Mouse (Mus musculus) heart, embryonic 10.5 days (tissue): ENCODE data around the gene Nudt4. TPM values are rescaled to one million over a fixed set of nuclear protein-coding genes. Genes with fewer than 3 reads are reported as not detected.

Experiments used
- DNase-seq: peaks from one replicate; pipeline ENCODE4 v3.0.0-alpha.2; 2017; ENCODE audit warnings: low spot score
- H3K27ac ChIP-seq: fragments of 300-500 bp; sonication (generic); 2 replicates; pipeline ENCODE4 v1.5.1; 2016; ENCODE audit warnings: mild to moderate bottlenecking
- H3K27me3 ChIP-seq: fragments of 300-500 bp; sonication (generic); 2 replicates; pipeline ENCODE4 v1.6.1; 2016; ENCODE audit warnings: mild to moderate bottlenecking; ENCODE audit not compliant: poor library complexity, insufficient read depth, severe bottlenecking
- H3K36me3 ChIP-seq: fragments of 300-500 bp; sonication (generic); 2 replicates; pipeline ENCODE4 v1.6.1; 2016; ENCODE audit warnings: mild to moderate bottlenecking, moderate library complexity
- H3K4me1 ChIP-seq: fragments of 300-500 bp; sonication (generic); 2 replicates; pipeline ENCODE4 v1.6.1; 2016; ENCODE audit warnings: mild to moderate bottlenecking
- H3K4me3 ChIP-seq: fragments of 300-500 bp; sonication (generic); 2 replicates; pipeline ENCODE4 v1.5.1; 2016; ENCODE audit warnings: mild to moderate bottlenecking, moderate library complexity
- H3K9me3 ChIP-seq: fragments of 300-500 bp; sonication (generic); 2 replicates; pipeline ENCODE4 v1.6.1; 2016; ENCODE audit warnings: mild to moderate bottlenecking, moderate library complexity
- WGBS: fragments of 180-500 bp; shearing (Covaris S2); methylation state at CpG from one replicate; pipeline ENCODE4 v1.1.7; 2016; 5-methylcytosine and 5-hydroxymethylcytosine counted together
- polyA plus RNA-seq: library from polyadenylated mRNA; unstranded; fragments of >200 nt; fragmentation: Nextera tagmentation; extraction: Ambion mirVana; gene quantifications from 2 replicates; pipeline ENCODE4 v1.2.1, GENCODE M21; 2016

Gene Nudt4
- polyA plus RNA-seq, 1 experiment from 2014 or later: 104 TPM

GRCm38 (mm10) chr10:95526495-95527122 is 37.3 kb downstream of the Nudt4 start:
- no peak overlapping the region for H3K4me3 ChIP-seq
- DNase-seq: no peak
- 85% methylated on average over 5 of the region's 5 CpGs for WGBS
- H3K9me3 ChIP-seq: no peaks in the 10 kb centered on the region; the same call in 1 of the 2 replicates
- H3K27ac ChIP-seq: no peak overlapping the region
- peaks cover 13% of the 10 kb centered on the region for H3K36me3 ChIP-seq
- H3K27me3 ChIP-seq: no peaks in the 10 kb centered on the region
- H3K4me1 ChIP-seq: peaks cover 15% of the 10 kb centered on the region

GRCm38 (mm10) chr10:95525871-95526270 is 38.1 kb downstream of the Nudt4 start:
- no peak for DNase-seq
- Histone ChIP-seq H3K4me3 (no peak overlapping the region), H3K9me3 (no peaks in the 10 kb centered on the region; the same call in 1 of the 2 replicates), H3K27ac (no peak overlapping the region), H3K36me3 (peaks cover 14% of the 10 kb centered on the region), H3K27me3 (no peaks in the 10 kb centered on the region), H3K4me1 (peaks cover 15% of the 10 kb centered on the region)
- 91% methylated on average over 5 of the region's 5 CpGs for WGBS

GRCm38 (mm10) chr10:95525037-95525675 is 38.8 kb downstream of the Nudt4 start:
- Histone ChIP-seq H3K4me3 (no peak overlapping the region), H3K27me3 (no peaks in the 10 kb centered on the region), H3K9me3 (no peaks in the 10 kb centered on the region; the same call in 1 of the 2 replicates), H3K4me1 (peaks cover 11% of the 10 kb centered on the region), H3K27ac (no peak overlapping the region), H3K36me3 (peaks cover 14% of the 10 kb centered on the region)
- no peak for DNase-seq
- WGBS: 72% methylated on average over 6 of the region's 6 CpGs

GRCm38 (mm10) chr10:95517656-95518055 is 46.3 kb downstream of the Nudt4 start:
- WGBS: 95% methylated on average over 6 of the region's 6 CpGs
- H3K4me3 ChIP-seq: no peak overlapping the region
- H3K27ac ChIP-seq: no peak overlapping the region
- DNase-seq: no peak
- H3K36me3 ChIP-seq: peaks cover 15% of the 10 kb centered on the region
- H3K4me1 ChIP-seq: peaks cover 18% of the 10 kb centered on the region; the same call in 1 of the 2 replicates
- no peaks in the 10 kb centered on the region; the same call in 1 of the 2 replicates for H3K9me3 ChIP-seq
- no peaks in the 10 kb centered on the region for H3K27me3 ChIP-seq

GRCm38 (mm10) chr10:95515293-95515931 is 48.5 kb downstream of the Nudt4 start:
- Histone ChIP-seq H3K4me3 (peak overlapping the region; percentile 99), H3K4me1 (peaks cover 18% of the 10 kb centered on the region; the same call in 1 of the 2 replicates), H3K27ac (peak overlapping the region; percentile 99), H3K9me3 (no peaks in the 10 kb centered on the region), H3K36me3 (0 out of 2 replicates have a peak, but pooled peaks cover 3% of the 10 kb centered on the region), H3K27me3 (no peaks in the 10 kb centered on the region)
- DNase-seq: peak; percentile 81
- under 1% methylated on average over 79 of the region's 80 CpGs for WGBS

- Histone ChIP-seq H3K9me3 (no peaks in the 10 kb centered on the region), H3K27me3 (no peaks in the 10 kb centered on the region), H3K4me3 (peak within 1 kb of the TSS; percentile 99), H3K36me3 (0 out of 2 replicates have a peak, but pooled peaks cover 3% of the 10 kb centered on the region), H3K4me1 (peaks cover 15% of the 10 kb centered on the region; the same call in 1 of the 2 replicates), H3K27ac (peak within 1 kb of the TSS; percentile 99)
- under 1% methylated on average over 81 of the region's 81 CpGs for WGBS
- peak; percentile 99 for DNase-seq
Measured at GRCm38 (mm10) chr10:95514656-95515292, 49.2 kb downstream of the Nudt4 start, which contains the start of gene Ube2n. TSS of gene Ube2n (plus strand) at chr10:95515145.

GRCm38 (mm10) chr10:95513768-95514556 is 50.0 kb downstream of the Nudt4 start:
- Histone ChIP-seq H3K4me1 (peaks cover 13% of the 10 kb centered on the region; the same call in 1 of the 2 replicates), H3K4me3 (peak overlapping the region; percentile 99), H3K27me3 (no peaks in the 10 kb centered on the region), H3K9me3 (no peaks in the 10 kb centered on the region), H3K36me3 (no peaks in the 10 kb centered on the region), H3K27ac (peak overlapping the region; percentile 99)
- DNase-seq: no peak
- 33% methylated on average over 15 of the region's 15 CpGs for WGBS

GRCm38 (mm10) chr10:95512635-95513034 is 51.3 kb downstream of the Nudt4 start:
- Histone ChIP-seq H3K36me3 (no peaks in the 10 kb centered on the region), H3K9me3 (no peaks in the 10 kb centered on the region), H3K4me3 (no peak overlapping the region), H3K27ac (no peak overlapping the region), H3K4me1 (peaks cover 13% of the 10 kb centered on the region; the same call in 1 of the 2 replicates), H3K27me3 (no peaks in the 10 kb centered on the region)
- no peak for DNase-seq
- WGBS: 83% methylated on average over 8 of the region's 8 CpGs

- no peak for DNase-seq
- Histone ChIP-seq H3K9me3 (no peaks in the 10 kb centered on the region), H3K4me3 (no peak overlapping the region), H3K4me1 (0 out of 2 replicates have a peak, but pooled peaks cover 5% of the 10 kb centered on the region), H3K27ac (no peak overlapping the region), H3K27me3 (no peaks in the 10 kb centered on the region), H3K36me3 (no peaks in the 10 kb centered on the region)
- WGBS: 67% methylated on average over 3 of the region's 3 CpGs
Measured at GRCm38 (mm10) chr10:95509263-95509662, 54.7 kb downstream of the Nudt4 start.

GRCm38 (mm10) chr10:95508793-95509192 is 55.2 kb downstream of the Nudt4 start:
- WGBS: 74% methylated on average over 6 of the region's 6 CpGs
- Histone ChIP-seq H3K36me3 (no peaks in the 10 kb centered on the region), H3K9me3 (no peaks in the 10 kb centered on the region)

GRCm38 (mm10) chr10:95508126-95508525 is 55.8 kb downstream of the Nudt4 start:
- Histone ChIP-seq H3K9me3 (no peaks in the 10 kb centered on the region), H3K4me3 (no peak overlapping the region), H3K27ac (no peak overlapping the region), H3K27me3 (no peaks in the 10 kb centered on the region), H3K4me1 (no peaks in the 10 kb centered on the region), H3K36me3 (no peaks in the 10 kb centered on the region)
- DNase-seq: no peak
- 81% methylated on average over 8 of the region's 8 CpGs for WGBS

More at GRCm38 (mm10) chr10:95508793-95509192, 55.2 kb downstream of the Nudt4 start:
- Histone ChIP-seq H3K27ac (no peak overlapping the region), H3K4me3 (no peak overlapping the region), H3K4me1 (0 out of 2 replicates have a peak, but pooled peaks cover under 1% of the 10 kb centered on the region), H3K27me3 (no peaks in the 10 kb centered on the region)
- DNase-seq: no peak

GRCm38 (mm10) chr10:95504341-95504740 is 59.6 kb downstream of the Nudt4 start:
- H3K4me1 ChIP-seq: peaks cover 6% of the 10 kb centered on the region; the same call in 1 of the 2 replicates
- WGBS: 16% methylated on average over 1 of the region's 1 CpGs
- no peak overlapping the region for H3K27ac ChIP-seq
- no peaks in the 10 kb centered on the region for H3K9me3 ChIP-seq
- no peaks in the 10 kb centered on the region for H3K27me3 ChIP-seq
- no peaks in the 10 kb centered on the region for H3K36me3 ChIP-seq
- H3K4me3 ChIP-seq: no peak overlapping the region
- no peak for DNase-seq
